Mouse (Mus musculus): ENCODE results near the gene Erich6b.

DNA sequence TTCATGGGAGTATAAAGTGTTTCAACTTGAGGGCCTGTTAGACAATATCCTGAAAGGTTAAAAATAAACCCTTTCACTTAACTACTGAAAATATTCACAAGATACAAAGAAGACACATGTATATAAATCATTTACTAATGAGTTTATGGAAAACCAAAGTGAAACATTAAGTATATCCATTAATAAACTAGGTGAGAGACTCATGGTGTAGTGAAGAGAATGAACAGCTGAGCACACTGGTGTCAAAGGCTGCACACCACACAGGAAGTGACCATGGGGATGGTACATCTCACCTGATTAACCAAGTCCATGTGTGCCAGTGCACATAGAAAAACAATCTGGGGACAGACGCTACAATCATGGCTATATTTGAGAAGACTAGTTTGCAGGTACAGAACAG is 66.9 kb downstream of the Erich6b start:
- TF ChIP-seq CTCF (conservative IDR thresholded peaks at IDR 0.05; ENCODE audit: insufficient read depth, insufficient read length, low read depth, low read length) (no peak), POLR2A (IDR thresholded peaks at IDR 0.05; ENCODE audit: low read depth, low read length) (no peak)

Data from kidney, adult 2 months (tissue).